Mouse (Mus musculus) embryonic facial prominence, embryonic 10.5 days (tissue): ENCODE data around the gene Kcnk5. TPM values are rescaled to one million over a fixed set of nuclear protein-coding genes. Genes with fewer than 3 reads are reported as not detected.

Source experiments
- DNase-seq: peaks from one replicate; pipeline ENCODE4 v3.0.0-alpha.2; 2017; ENCODE audit warnings: low spot score
- H3K27ac ChIP-seq: fragments of 300-500 bp; sonication (generic); replicated peaks from 2 replicates; pipeline ENCODE4 v1.5.1; 2016; ENCODE audit warnings: mild to moderate bottlenecking
- H3K27me3 ChIP-seq: fragments of 300-500 bp; sonication (generic); replicated peaks from 2 replicates; pipeline ENCODE4 v1.6.1; 2016; ENCODE audit warnings: low read depth, mild to moderate bottlenecking; ENCODE audit not compliant: poor library complexity, severe bottlenecking
- H3K36me3 ChIP-seq: fragments of 300-500 bp; sonication (generic); replicated peaks from 2 replicates; pipeline ENCODE4 v1.6.1; 2016; ENCODE audit warnings: mild to moderate bottlenecking, moderate library complexity
- H3K4me1 ChIP-seq: fragments of 300-500 bp; sonication (generic); 2 replicates; pipeline ENCODE4 v1.6.1; 2016
- H3K4me3 ChIP-seq: fragments of 300-500 bp; sonication (generic); 2 replicates; pipeline ENCODE4 v1.5.1; 2016; ENCODE audit warnings: mild to moderate bottlenecking, moderate library complexity
- H3K9me3 ChIP-seq: fragments of 300-500 bp; sonication (generic); 2 replicates; pipeline ENCODE4 v1.6.1; 2016; ENCODE audit warnings: mild to moderate bottlenecking
- WGBS: fragments of 180-500 bp; shearing (Covaris S2); methylation state at CpG from one replicate; pipeline ENCODE4 v1.1.7; 2016; 5-methylcytosine and 5-hydroxymethylcytosine counted together
- polyA plus RNA-seq: library from polyadenylated mRNA; unstranded; fragments of >200 nt; fragmentation: Nextera tagmentation; extraction: Ambion mirVana; gene quantifications from 2 replicates; pipeline ENCODE4 v1.2.1, GENCODE M21; 2016

The Kcnk5 gene
- polyA plus RNA-seq, 1 experiment from 2014 or later, result 9.3 TPM

- Histone ChIP-seq H3K4me3 (no peak overlapping the region), H3K9me3 (no peaks in the 10 kb centered on the region), H3K4me1 (no peaks in the 10 kb centered on the region), H3K27me3 (no peaks in the 10 kb centered on the region), H3K36me3 (no peaks in the 10 kb centered on the region), H3K27ac (no peak overlapping the region)
- no peak for DNase-seq
- WGBS, result 85% methylated on average over 2 of the region's 2 CpGs
Observed at GRCm38 (mm10) chr14:20189751-20190150, 8.1 kb upstream of the Kcnk5 start.

- Histone ChIP-seq H3K36me3 (no peaks in the 10 kb centered on the region), H3K27me3 (no peaks in the 10 kb centered on the region), H3K27ac (no peak overlapping the region), H3K4me3 (no peak overlapping the region), H3K9me3 (no peaks in the 10 kb centered on the region), H3K4me1 (peaks cover 38% of the 10 kb centered on the region)
- WGBS, result 81% methylated on average over 9 of the region's 9 CpGs
- no peak for DNase-seq
Observed at GRCm38 (mm10) chr14:20185426-20185825, 3.8 kb upstream of the Kcnk5 start.

- Histone ChIP-seq H3K27me3 (no peaks in the 10 kb centered on the region), H3K4me1 (peaks cover 55% of the 10 kb centered on the region), H3K9me3 (no peaks in the 10 kb centered on the region), H3K4me3 (no peak overlapping the region), H3K36me3 (no peaks in the 10 kb centered on the region), H3K27ac (peak overlapping the region; percentile 44; the same call in 1 of the 2 replicates)
- no peak for DNase-seq
- 69% methylated on average over 5 of the region's 5 CpGs for WGBS
Observed at GRCm38 (mm10) chr14:20183701-20184100, 2.1 kb upstream of the Kcnk5 start.

GRCm38 (mm10) chr14:20182596-20182995, 987 bp upstream of the Kcnk5 start:
- no peak for DNase-seq
- Histone ChIP-seq H3K4me1 (peaks cover 66% of the 10 kb centered on the region), H3K9me3 (no peaks in the 10 kb centered on the region), H3K4me3 (no peak overlapping the region), H3K27me3 (no peaks in the 10 kb centered on the region), H3K27ac (peak overlapping the region; percentile 30; the same call in 1 of the 2 replicates), H3K36me3 (no peaks in the 10 kb centered on the region)
- 75% methylated on average over 7 of the region's 7 CpGs for WGBS

- WGBS, result under 1% methylated on average over 24 of the region's 24 CpGs
- peak overlapping the region; percentile 89 for H3K27ac ChIP-seq
- H3K36me3 ChIP-seq, result no peaks in the 10 kb centered on the region
- peak overlapping the region; percentile 71 for H3K4me3 ChIP-seq
- DNase-seq, result peak; percentile 48
- H3K9me3 ChIP-seq, result no peaks in the 10 kb centered on the region
- H3K27me3 ChIP-seq, result no peaks in the 10 kb centered on the region
- peaks cover 72% of the 10 kb centered on the region for H3K4me1 ChIP-seq
Observed at GRCm38 (mm10) chr14:20180751-20181162, 852 bp downstream of the Kcnk5 start.

GRCm38 (mm10) chr14:20180304-20180703, 1.3 kb downstream of the Kcnk5 start:
- Histone ChIP-seq H3K27ac (peak overlapping the region; percentile 89; the same call in 1 of the 2 replicates), H3K9me3 (no peaks in the 10 kb centered on the region), H3K4me3 (peak overlapping the region; percentile 71), H3K4me1 (peaks cover 72% of the 10 kb centered on the region), H3K27me3 (no peaks in the 10 kb centered on the region), H3K36me3 (no peaks in the 10 kb centered on the region)
- 6% methylated on average over 6 of the region's 6 CpGs for WGBS
- no peak for DNase-seq

GRCm38 (mm10) chr14:20179731-20180280, 1.8 kb downstream of the Kcnk5 start:
- peaks cover 72% of the 10 kb centered on the region for H3K4me1 ChIP-seq
- no peaks in the 10 kb centered on the region for H3K36me3 ChIP-seq
- no peak for DNase-seq
- H3K4me3 ChIP-seq, result peak overlapping the region; percentile 71
- 67% methylated on average over 5 of the region's 5 CpGs for WGBS
- H3K9me3 ChIP-seq, result no peaks in the 10 kb centered on the region
- no peaks in the 10 kb centered on the region for H3K27me3 ChIP-seq
- peak overlapping the region; percentile 44; the same call in 1 of the 2 replicates for H3K27ac ChIP-seq

- H3K4me1 ChIP-seq, result peaks cover 69% of the 10 kb centered on the region
- no peak for DNase-seq
- no peaks in the 10 kb centered on the region for H3K9me3 ChIP-seq
- 21% methylated on average over 3 of the region's 3 CpGs for WGBS
- peak overlapping the region; percentile 71 for H3K4me3 ChIP-seq
- H3K36me3 ChIP-seq, result no peaks in the 10 kb centered on the region
- no peak overlapping the region for H3K27ac ChIP-seq
- no peaks in the 10 kb centered on the region for H3K27me3 ChIP-seq
Observed at GRCm38 (mm10) chr14:20179080-20179479, 2.5 kb downstream of the Kcnk5 start.

- Histone ChIP-seq H3K36me3 (no peaks in the 10 kb centered on the region), H3K4me3 (peak overlapping the region; percentile 71), H3K27ac (no peak overlapping the region), H3K27me3 (no peaks in the 10 kb centered on the region), H3K9me3 (no peaks in the 10 kb centered on the region), H3K4me1 (peaks cover 66% of the 10 kb centered on the region)
- WGBS, result 8% methylated on average over 4 of the region's 4 CpGs
- peak; percentile 29 for DNase-seq
Observed at GRCm38 (mm10) chr14:20178593-20178992, 3.0 kb downstream of the Kcnk5 start.

- no peaks in the 10 kb centered on the region for H3K36me3 ChIP-seq
- WGBS, result 68% methylated on average over 9 of the region's 9 CpGs
- no peak overlapping the region for H3K4me3 ChIP-seq
- H3K27ac ChIP-seq, result no peak overlapping the region
- no peak for DNase-seq
- peaks cover 67% of the 10 kb centered on the region for H3K4me1 ChIP-seq
- H3K27me3 ChIP-seq, result no peaks in the 10 kb centered on the region
- no peaks in the 10 kb centered on the region for H3K9me3 ChIP-seq
Observed at GRCm38 (mm10) chr14:20177494-20178123, 4.0 kb downstream of the Kcnk5 start.

- peaks cover 6% of the 10 kb centered on the region; the same call in 1 of the 2 replicates for H3K36me3 ChIP-seq
- 90% methylated on average over 4 of the region's 4 CpGs for WGBS
- no peak overlapping the region for H3K27ac ChIP-seq
- H3K4me3 ChIP-seq, result no peak overlapping the region
- DNase-seq, result no peak
- H3K9me3 ChIP-seq, result no peaks in the 10 kb centered on the region
- H3K27me3 ChIP-seq, result no peaks in the 10 kb centered on the region
- peaks cover 56% of the 10 kb centered on the region for H3K4me1 ChIP-seq
Observed at GRCm38 (mm10) chr14:20175705-20176104, 5.9 kb downstream of the Kcnk5 start.

- H3K4me1 ChIP-seq, result peaks cover 50% of the 10 kb centered on the region
- WGBS, result 92% methylated on average over 7 of the region's 7 CpGs
- H3K27me3 ChIP-seq, result no peaks in the 10 kb centered on the region
- no peak for DNase-seq
- H3K27ac ChIP-seq, result no peak overlapping the region
- H3K36me3 ChIP-seq, result peaks cover 6% of the 10 kb centered on the region; the same call in 1 of the 2 replicates
- no peaks in the 10 kb centered on the region for H3K9me3 ChIP-seq
- H3K4me3 ChIP-seq, result no peak overlapping the region
Observed at GRCm38 (mm10) chr14:20175114-20175513, 6.5 kb downstream of the Kcnk5 start.

GRCm38 (mm10) chr14:20174696-20175095, 6.9 kb downstream of the Kcnk5 start:
- H3K4me3 ChIP-seq, result no peak overlapping the region
- H3K27me3 ChIP-seq, result no peaks in the 10 kb centered on the region
- DNase-seq, result no peak
- WGBS, result 90% methylated on average over 6 of the region's 6 CpGs
- H3K4me1 ChIP-seq, result peaks cover 46% of the 10 kb centered on the region
- no peaks in the 10 kb centered on the region for H3K9me3 ChIP-seq
- peaks cover 6% of the 10 kb centered on the region; the same call in 1 of the 2 replicates for H3K36me3 ChIP-seq
- H3K27ac ChIP-seq, result no peak overlapping the region
